Mouse (Mus musculus): ENCODE results near the gene Tbx20.

The Tbx20 gene

GRCm38 (mm10) chr9:24769611-24770010 is 4.5 kb downstream of the Tbx20 start:
- peak; percentile 42 for DNase-seq (ENCODE audit: extremely low spot score, low spot score)

GRCm38 (mm10) chr9:24767056-24767455 is 7.0 kb downstream of the Tbx20 start:
- DNase-seq (ENCODE audit: extremely low spot score, low spot score), result no peak

GRCm38 (mm10) chr9:24765572-24765971 is 8.5 kb downstream of the Tbx20 start:
- no peak for DNase-seq (ENCODE audit: extremely low spot score, low spot score)

- DNase-seq (ENCODE audit: extremely low spot score, low spot score), result no peak
These were observed 13.6 kb downstream of the Tbx20 start for GRCm38 (mm10) chr9:24760461-24760860.

- DNase-seq (ENCODE audit: extremely low spot score, low spot score), result no peak
These were observed 29.1 kb downstream of the Tbx20 start for GRCm38 (mm10) chr9:24744958-24745357.

- no peak for DNase-seq (ENCODE audit: extremely low spot score, low spot score)
These were observed 72.9 kb downstream of the Tbx20 start for GRCm38 (mm10) chr9:24701246-24701645.

GRCm38 (mm10) chr9:24696405-24696778 is 77.7 kb downstream of the Tbx20 start:
- DNase-seq (ENCODE audit: extremely low spot score, low spot score), result no peak

GRCm38 (mm10) chr9:24695700-24696404 is 78.3 kb downstream of the Tbx20 start, which contains the start of gene Dpy19l2:
Gene Dpy19l2, minus strand, starts transcription at chr9:24696293.
- peak; percentile 81 for DNase-seq (ENCODE audit: extremely low spot score, low spot score)
